Mouse (Mus musculus): Measurements from ENCODE around the gene Shank2. TPM values are rescaled to one million over a fixed set of nuclear protein-coding genes. Genes with fewer than 3 reads are reported as not detected.

Gene Shank2
- polyA plus RNA-seq (2021), result 7.4 TPM

DNA sequence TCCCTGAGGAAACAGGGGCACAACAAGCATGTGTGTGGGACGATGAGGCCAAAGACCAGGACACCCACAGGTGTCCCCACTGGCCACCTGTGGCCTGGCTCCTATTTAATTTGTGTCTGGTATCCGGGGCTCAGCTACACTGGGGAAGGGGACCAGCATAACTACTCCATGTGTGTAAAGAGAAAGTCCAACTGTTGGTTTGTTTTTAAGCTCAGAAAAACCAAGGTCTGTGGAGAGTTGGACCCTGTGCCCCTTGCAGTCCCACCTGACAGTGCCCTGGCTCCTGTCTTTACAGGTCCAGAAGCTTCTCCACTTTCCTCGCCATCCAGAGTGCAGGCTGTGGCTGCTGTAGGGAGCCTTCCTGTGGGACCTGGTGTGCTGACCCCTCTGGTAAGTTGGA is at the start of gene Shank2:
TSS of gene Shank2 (plus strand) at position 301 of the 400 bp plus-strand sequence.
- CTCF ChIA-PET, result interaction anchor here (1.2 to 1.3 kb wide), 2 partner anchors 21 to 55 kb away, joined by 3 to 4 read pairs; no protein-coding TSS in a partner anchor
- H3K27me3 ChIP-seq, result no peaks in the 10 kb centered on the region
- no peak for ATAC-seq
- POLR2A ChIA-PET, result no interaction called here
- no peak for DNase-seq (ENCODE audit: low read depth, low spot score)
- in situ Hi-C loops (cut with MboI; ENCODE audit: low pct_unique_long_range_greater_than_20kb), result no loop called here
- TF ChIP-seq CTCF (IDR thresholded peaks at IDR 0.05), result no peak

DNA sequence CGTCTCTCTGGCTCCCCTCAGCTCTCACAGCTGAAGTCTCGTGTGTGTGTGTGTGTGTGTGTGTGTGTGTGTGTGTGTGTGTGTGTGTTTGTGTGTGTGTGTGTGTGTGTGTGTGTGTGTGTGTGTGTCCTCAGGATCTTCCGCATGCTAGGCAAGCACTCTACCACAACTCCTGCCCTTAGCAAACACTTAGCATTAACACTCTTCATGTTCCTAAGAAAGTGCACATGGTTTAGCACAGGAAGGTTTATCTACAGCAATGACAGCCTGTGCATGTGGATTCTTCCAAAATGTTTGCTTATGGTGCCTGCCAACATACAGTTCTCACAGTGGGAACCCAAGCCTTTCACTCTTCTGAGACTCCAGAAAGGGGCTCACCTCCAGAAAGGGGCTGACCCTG is 49.6 kb upstream of the Shank2 start:
- ChIA-PET CTCF (interaction anchor here (1.3 kb wide), 1 partner anchor 127 kb away, joined by 3 read pairs; no protein-coding TSS in a partner anchor), POLR2A (no interaction called here)
- ATAC-seq (no peak), DNase-seq (ENCODE audit: low read depth, low spot score) (no peak)
- in situ Hi-C loops (cut with MboI; ENCODE audit: low pct_unique_long_range_greater_than_20kb), result no loop called here
- no peaks in the 10 kb centered on the region for H3K27me3 ChIP-seq
- no peak for TF ChIP-seq CTCF (IDR thresholded peaks at IDR 0.05)

DNA sequence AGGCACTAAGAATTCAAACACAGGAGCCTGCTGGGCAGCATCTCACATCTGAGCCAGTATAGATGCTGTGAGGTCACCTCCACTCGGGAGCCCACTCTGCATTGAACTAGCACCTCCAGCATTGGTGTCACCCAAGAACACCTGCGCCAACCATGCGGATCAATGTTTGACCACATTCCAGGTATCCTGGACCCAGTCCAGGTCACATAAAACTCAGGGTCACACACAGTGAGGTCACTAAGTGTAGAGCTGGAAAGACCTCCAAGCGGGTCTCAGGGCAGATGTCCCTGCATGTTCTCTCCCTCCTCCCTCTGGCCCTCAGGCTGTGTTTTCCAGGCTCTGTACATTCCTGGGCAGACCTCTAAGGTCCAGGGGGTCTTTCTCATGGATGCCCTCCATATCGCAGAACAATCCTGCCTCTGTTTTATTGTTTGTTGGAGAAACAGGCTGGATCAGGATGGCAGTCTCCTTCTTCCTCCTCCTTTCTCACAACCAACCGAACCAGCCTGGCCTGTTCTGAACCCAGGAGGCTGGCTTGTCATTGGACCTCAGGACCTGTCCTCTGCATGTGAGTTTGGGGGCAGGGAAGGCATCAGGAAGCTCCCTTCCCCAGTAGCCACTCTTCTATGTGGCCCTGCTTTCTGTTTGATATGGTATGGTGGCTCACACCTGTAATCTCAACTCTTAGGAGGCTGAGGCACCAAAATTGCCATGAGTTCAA is 45.0 kb upstream of the Shank2 start:
- no peak for TF ChIP-seq CTCF (IDR thresholded peaks at IDR 0.05)
- in situ Hi-C loops (cut with MboI; ENCODE audit: low pct_unique_long_range_greater_than_20kb), result no loop called here
- H3K27me3 ChIP-seq, result no peaks in the 10 kb centered on the region
- CTCF ChIA-PET, result no interaction called here
- POLR2A ChIA-PET, result interaction anchor here (0.6 kb wide), 1 partner anchor 944 kb away, joined by 3 read pairs; no protein-coding TSS in a partner anchor
- ATAC-seq (no peak), DNase-seq (ENCODE audit: low read depth, low spot score) (no peak)

DNA sequence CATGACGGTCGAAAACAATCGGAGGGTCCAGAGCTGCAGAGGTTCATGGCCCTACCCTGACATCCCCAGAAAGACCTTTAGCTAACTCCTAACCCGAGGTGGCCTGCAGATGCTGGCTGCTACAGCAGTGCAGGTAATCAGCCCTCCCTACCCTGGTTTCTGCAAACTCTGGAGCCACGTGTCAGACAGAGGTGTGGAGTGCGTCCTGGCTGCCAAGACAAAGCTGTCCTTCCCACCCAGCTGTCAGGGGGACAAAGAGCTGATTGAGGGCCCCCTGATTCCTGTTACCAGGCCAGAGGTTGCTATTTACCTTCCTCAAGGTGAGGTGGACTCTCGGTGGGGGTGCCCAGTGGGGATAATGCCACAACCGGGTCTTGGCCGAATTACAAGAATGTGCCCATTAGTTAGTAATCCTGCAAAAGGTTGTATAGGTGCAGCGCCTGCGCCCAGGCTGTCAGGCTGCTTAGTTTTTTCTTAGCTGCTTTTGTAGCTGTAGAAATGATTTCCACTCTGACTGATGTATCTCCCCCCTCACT is 43.6 kb upstream of the Shank2 start:
- in situ Hi-C loops (cut with MboI; ENCODE audit: low pct_unique_long_range_greater_than_20kb), result no loop called here
- no peaks in the 10 kb centered on the region for H3K27me3 ChIP-seq
- no peak for TF ChIP-seq CTCF (IDR thresholded peaks at IDR 0.05)
- DNase-seq (ENCODE audit: low read depth, low spot score) (no peak), ATAC-seq (no peak)
- CTCF ChIA-PET, result no interaction called here
- POLR2A ChIA-PET, result interaction anchor here (1.1 kb wide), 1 partner anchor 113 kb away, joined by 5 read pairs; no protein-coding TSS in a partner anchor

DNA sequence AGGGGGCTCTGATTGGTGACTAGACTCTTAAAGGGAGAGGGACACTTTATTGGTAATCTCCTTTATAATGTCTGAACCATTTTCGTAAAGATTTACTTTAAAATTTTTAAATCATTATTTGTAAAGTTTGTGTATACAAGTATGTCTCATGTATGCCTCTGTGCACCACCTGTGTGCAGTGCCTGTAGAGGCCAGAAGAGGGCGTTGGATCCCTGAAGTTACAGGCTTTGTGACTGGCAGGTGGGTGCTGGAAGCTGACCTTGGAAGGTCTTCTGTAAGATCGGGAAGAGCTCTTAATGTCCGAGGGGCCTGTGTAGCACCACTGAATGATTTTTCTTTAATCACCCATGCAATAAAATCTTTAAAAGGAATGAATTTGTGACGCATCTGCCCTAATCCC is 37.9 kb upstream of the Shank2 start:
- H3K27me3 ChIP-seq, result no peaks in the 10 kb centered on the region
- ChIA-PET POLR2A (no interaction called here), CTCF (no interaction called here)
- no peak for ATAC-seq
- in situ Hi-C loops (cut with MboI; ENCODE audit: low pct_unique_long_range_greater_than_20kb), result no loop called here
- DNase-seq (ENCODE audit: low read depth, low spot score), result no peak
- TF ChIP-seq CTCF (IDR thresholded peaks at IDR 0.05), result peak; percentile 52

DNA sequence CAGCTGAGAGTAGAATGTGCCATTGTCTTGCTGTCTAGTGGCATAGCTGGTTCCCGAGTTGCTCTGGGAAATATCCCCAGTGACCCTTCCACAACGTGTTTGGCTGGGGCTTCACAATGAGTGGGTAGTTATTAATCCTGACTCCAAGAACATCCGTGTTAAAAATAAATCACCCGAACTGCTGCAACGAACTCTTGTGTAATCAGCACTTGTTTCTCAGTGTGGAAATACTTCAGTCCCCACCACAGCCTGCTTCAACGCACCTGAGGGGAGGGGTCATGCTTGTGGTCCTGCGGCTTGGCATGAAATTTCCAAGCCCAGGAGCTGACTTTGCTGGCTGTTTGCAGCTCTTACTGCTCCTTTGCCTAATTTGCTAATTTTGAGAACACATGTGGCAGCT is 35.1 kb upstream of the Shank2 start:
- CTCF ChIA-PET, result no interaction called here
- in situ Hi-C loops (cut with MboI; ENCODE audit: low pct_unique_long_range_greater_than_20kb), result no loop called here
- H3K27me3 ChIP-seq, result no peaks in the 10 kb centered on the region
- ATAC-seq (no peak), DNase-seq (ENCODE audit: low read depth, low spot score) (no peak)
- POLR2A ChIA-PET, result no interaction called here
- no peak for TF ChIP-seq CTCF (IDR thresholded peaks at IDR 0.05)

DNA sequence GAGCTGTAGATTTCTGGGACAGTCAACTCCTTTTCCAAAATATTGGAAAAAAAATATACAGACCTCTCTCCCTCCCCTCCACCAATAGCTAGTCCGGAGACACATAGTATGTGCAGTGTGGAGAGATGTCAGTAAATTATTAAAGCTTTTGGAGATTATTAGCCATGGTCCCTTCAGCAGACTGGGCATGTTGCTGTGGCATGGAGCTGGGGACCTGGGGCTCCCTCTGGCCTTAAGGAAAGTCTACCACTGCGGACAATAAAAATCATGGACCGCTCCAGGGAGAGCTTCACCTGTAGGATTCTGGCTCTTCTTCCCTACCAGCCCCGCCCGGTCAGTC is 24.3 kb upstream of the Shank2 start:
- DNase-seq (ENCODE audit: low read depth, low spot score) (no peak), ATAC-seq (no peak)
- in situ Hi-C loops (cut with MboI; ENCODE audit: low pct_unique_long_range_greater_than_20kb), result loop anchor here (10.0 kb wide), 1 partner anchor 143 kb away; no protein-coding TSS in a partner anchor
- ChIA-PET POLR2A (no interaction called here), CTCF (interaction anchor here (1.0 to 1.3 kb wide), 3 partner anchors 42 to 148 kb away, joined by 3 to 5 read pairs (median 3); no protein-coding TSS in a partner anchor)
- no peak for TF ChIP-seq CTCF (IDR thresholded peaks at IDR 0.05)
- no peaks in the 10 kb centered on the region for H3K27me3 ChIP-seq

DNA sequence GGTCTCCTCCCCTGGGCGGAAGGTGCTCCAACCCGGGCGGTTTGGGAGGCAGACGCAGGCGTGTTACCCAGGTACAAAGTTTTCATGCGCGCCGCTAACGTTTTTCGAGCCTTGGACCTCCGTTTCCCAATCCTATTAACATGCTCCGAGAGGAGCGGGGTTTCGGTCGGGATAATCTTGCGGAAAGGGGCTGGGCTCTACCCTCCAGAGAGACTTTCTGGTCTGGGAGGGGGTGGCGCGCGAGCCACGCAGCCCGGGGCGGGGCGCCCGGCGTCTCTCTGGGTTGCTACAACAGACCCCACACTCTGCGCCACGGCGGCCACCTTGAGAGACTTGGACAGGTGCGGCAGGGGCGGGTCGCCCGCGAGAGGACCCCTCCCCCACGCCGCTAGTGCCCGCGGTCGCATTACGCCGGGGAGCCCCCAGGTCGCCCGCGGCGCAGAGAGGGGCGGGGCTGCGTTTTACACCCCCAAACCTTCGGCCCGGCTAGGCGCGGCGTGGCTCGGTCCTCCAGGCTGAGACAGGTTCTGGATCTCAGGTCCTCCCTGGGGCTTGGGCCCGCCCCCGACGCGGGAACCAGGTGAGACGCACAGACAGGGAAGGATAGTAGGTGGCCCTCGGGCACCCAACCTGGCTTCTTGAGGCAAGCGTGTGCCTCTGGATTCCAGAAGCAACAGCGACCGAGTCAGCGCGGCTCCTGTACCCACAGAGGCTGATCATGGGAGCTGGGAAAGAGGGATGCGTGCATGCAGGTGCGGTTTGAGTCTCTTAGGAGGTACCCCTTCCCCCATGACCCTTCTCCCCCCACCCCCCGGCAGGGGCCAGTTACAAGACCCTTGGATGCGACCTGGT is 23.7 kb upstream of the Shank2 start:
- no peaks in the 10 kb centered on the region for H3K27me3 ChIP-seq
- TF ChIP-seq CTCF (IDR thresholded peaks at IDR 0.05), result no peak
- in situ Hi-C loops (cut with MboI; ENCODE audit: low pct_unique_long_range_greater_than_20kb), result loop anchor here (10.0 kb wide), 1 partner anchor 143 kb away; no protein-coding TSS in a partner anchor
- POLR2A ChIA-PET, result no interaction called here
- CTCF ChIA-PET, result interaction anchor here (0.8 to 1.3 kb wide), 5 partner anchors 27 to 149 kb away, joined by 3 to 5 read pairs (median 3); no protein-coding TSS in a partner anchor
- DNase-seq (ENCODE audit: low read depth, low spot score), result no peak
- ATAC-seq, result peak; percentile 13

DNA sequence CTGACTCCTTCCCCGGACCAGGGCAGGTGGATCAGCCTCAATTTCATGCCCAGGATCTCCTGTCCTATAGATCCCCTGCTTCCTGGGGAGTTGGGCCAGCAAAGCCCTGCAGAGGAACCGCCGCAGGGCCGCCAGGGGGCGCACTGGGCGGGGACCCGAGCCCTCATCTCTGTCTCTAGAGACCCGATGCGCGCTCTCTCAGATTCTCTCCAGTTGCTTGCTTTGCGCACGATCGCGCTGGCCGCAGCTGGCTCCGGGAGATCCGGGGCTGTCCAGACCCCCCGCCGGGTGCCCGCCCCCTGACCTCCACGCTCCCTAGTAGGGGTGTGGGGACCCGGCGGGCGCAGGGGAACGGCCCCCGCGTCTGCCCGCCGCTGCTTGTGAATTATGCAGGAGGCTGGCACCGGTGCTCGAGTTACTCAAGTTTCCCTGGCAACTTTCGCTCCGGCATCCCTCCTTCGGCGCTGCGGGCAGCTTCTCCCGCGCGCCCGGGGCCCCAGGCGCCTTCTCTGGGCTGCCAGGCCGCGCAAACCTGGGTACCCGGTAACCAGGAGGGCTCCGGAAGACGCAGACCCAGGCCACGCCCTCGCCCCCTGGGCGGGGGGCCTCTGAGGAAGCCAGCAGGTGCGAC is 22.9 kb upstream of the Shank2 start:
- POLR2A ChIA-PET, result no interaction called here
- in situ Hi-C loops (cut with MboI; ENCODE audit: low pct_unique_long_range_greater_than_20kb), result loop anchor here (10.0 kb wide), 1 partner anchor 144 kb away; no protein-coding TSS in a partner anchor
- no peaks in the 10 kb centered on the region for H3K27me3 ChIP-seq

DNA sequence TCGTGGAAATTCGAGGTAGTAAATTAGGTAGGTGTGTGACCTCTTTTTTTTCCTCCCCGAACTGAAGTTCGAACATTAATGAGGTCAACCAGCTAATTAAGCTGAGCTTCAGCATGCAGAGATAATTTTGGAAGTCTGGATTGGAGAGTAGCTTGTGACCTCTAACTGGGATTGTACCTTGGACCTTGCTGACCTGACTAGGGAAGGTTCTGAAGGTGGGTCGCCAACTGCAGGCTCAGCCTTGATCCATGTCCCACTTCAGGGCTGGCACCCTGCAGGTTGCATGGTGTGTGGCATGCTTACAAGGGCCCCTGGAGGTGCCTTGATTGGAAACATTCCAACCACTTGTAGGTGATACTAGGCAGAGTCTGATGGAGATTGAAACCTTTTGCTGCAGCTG is 21.7 kb upstream of the Shank2 start:
- in situ Hi-C loops (cut with MboI; ENCODE audit: low pct_unique_long_range_greater_than_20kb), result loop anchor here (5.0 to 10.0 kb wide), 2 partner anchors 87 to 145 kb away; no protein-coding TSS in a partner anchor
- POLR2A ChIA-PET, result interaction anchor here (0.7 to 1.0 kb wide), 2 partner anchors 32 to 37 kb away, joined by 4 to 6 read pairs; no protein-coding TSS in a partner anchor
- no peak for TF ChIP-seq CTCF (IDR thresholded peaks at IDR 0.05)
- ATAC-seq (no peak), DNase-seq (ENCODE audit: low read depth, low spot score) (no peak)
- CTCF ChIA-PET, result interaction anchor here (0.9 to 1.4 kb wide), 4 partner anchors 24 to 227 kb away, joined by 3 to 4 read pairs (median 3); no protein-coding TSS in a partner anchor
- no peaks in the 10 kb centered on the region for H3K27me3 ChIP-seq

More for the DNA sequence above, 22.9 kb upstream of the Shank2 start:
- no peak for TF ChIP-seq CTCF (IDR thresholded peaks at IDR 0.05)
- DNase-seq (ENCODE audit: low read depth, low spot score) (peak; percentile 31), ATAC-seq (peak; percentile 72)
- CTCF ChIA-PET, result interaction anchor here (0.8 to 1.4 kb wide), 6 partner anchors 26 to 95 kb away, joined by 3 to 4 read pairs (median 3); no protein-coding TSS in a partner anchor

Measured in Patski (cell line).